Mouse (Mus musculus) midbrain, embryonic 14.5 days (tissue): ENCODE data around the gene Prss34. TPM values are rescaled to one million over a fixed set of nuclear protein-coding genes. Genes with fewer than 3 reads are reported as not detected.

Experiments
- ATAC-seq: fragments of 200-750 bp; cut with Nextera tagmentation; 2 replicates; pipeline ENCODE4 v1.8.0; 2017; ENCODE audit warnings: moderate number of reproducible peaks, moderate library complexity; ENCODE audit not compliant: low FRiP score, low TSS enrichment
- DNase-seq: peaks from one replicate; pipeline ENCODE4 v3.0.0-alpha.2; 2015
- H3K27ac ChIP-seq: fragments of 300-500 bp; sonication (generic); replicated peaks from 2 replicates; pipeline ENCODE4 v1.5.1; 2014; ENCODE audit warnings: mild to moderate bottlenecking, low read depth, low read length, moderate library complexity
- H3K27me3 ChIP-seq: fragments of 300-500 bp; sonication (generic); 2 replicates; pipeline ENCODE4 v1.6.1; 2014; ENCODE audit warnings: low read length, control low read depth, mixed read lengths; ENCODE audit not compliant: control insufficient read depth, insufficient read depth
- H3K36me3 ChIP-seq: fragments of 300-500 bp; sonication (generic); 2 replicates; pipeline ENCODE4 v1.6.1; 2014; ENCODE audit warnings: low read length, control low read depth; ENCODE audit not compliant: control insufficient read depth, insufficient read depth
- H3K4me1 ChIP-seq: fragments of 300-500 bp; sonication (generic); 2 replicates; pipeline ENCODE4 v1.6.1; 2014; ENCODE audit warnings: mild to moderate bottlenecking, antibody characterized with exemption, low read length, control low read depth; ENCODE audit not compliant: control insufficient read depth, insufficient read depth
- H3K4me2 ChIP-seq: fragments of 300-500 bp; sonication (generic); 2 replicates; pipeline ENCODE4 v1.6.1; 2014; ENCODE audit warnings: mild to moderate bottlenecking, low read length, moderate library complexity
- H3K4me3 ChIP-seq: fragments of 300-500 bp; sonication (generic); replicated peaks from 2 replicates; pipeline ENCODE4 v1.5.1; 2014; ENCODE audit warnings: low read depth, low read length
- H3K9ac ChIP-seq: fragments of 300-500 bp; sonication (generic); replicated peaks from 2 replicates; pipeline ENCODE4 v1.6.1; 2014; ENCODE audit warnings: mild to moderate bottlenecking, low read length, moderate library complexity
- H3K9me3 ChIP-seq: fragments of 300-500 bp; sonication (generic); 2 replicates; pipeline ENCODE4 v1.6.1; 2016; ENCODE audit warnings: low read length, control low read depth, mixed read lengths; ENCODE audit not compliant: control insufficient read depth
- WGBS: fragments of 180-500 bp; shearing (Covaris S2); extraction: QIAGEN DNeasy Blood & Tissue Kit; methylation state at CpG from one replicate; pipeline ENCODE4 v1.1.7; 2014; 5-methylcytosine and 5-hydroxymethylcytosine counted together
- polyA plus RNA-seq: library from polyadenylated mRNA; unstranded; fragments of >200 nt; fragmentation: Nextera tagmentation; extraction: Ambion mirVana; gene quantifications from 2 replicates; pipeline ENCODE4 v1.2.1, GENCODE M21; 2014

Prss34 gene
- polyA plus RNA-seq, 1 experiment from 2014 or later = not detected

GRCm38 (mm10) chr17:25333943-25334342 is 35.7 kb downstream of the Prss34 start:
- DNase-seq (peak; percentile 90), ATAC-seq (no peak)
- H3K4me2 ChIP-seq = no peak overlapping the region
- no peaks in the 10 kb centered on the region for H3K36me3 ChIP-seq
- no peak overlapping the region for H3K4me3 ChIP-seq
- no peak overlapping the region for H3K27ac ChIP-seq
- H3K9ac ChIP-seq = no peak overlapping the region
- under 1% methylated on average over 8 of the region's 8 CpGs for WGBS
- no peaks in the 10 kb centered on the region for H3K27me3 ChIP-seq
- H3K4me1 ChIP-seq = no peaks in the 10 kb centered on the region
- no peaks in the 10 kb centered on the region for H3K9me3 ChIP-seq

GRCm38 (mm10) chr17:25338218-25338617 is 40.0 kb downstream of the Prss34 start:
- Histone ChIP-seq H3K4me2 (no peak overlapping the region), H3K4me1 (no peaks in the 10 kb centered on the region), H3K4me3 (no peak overlapping the region), H3K9me3 (no peaks in the 10 kb centered on the region), H3K27ac (no peak overlapping the region), H3K27me3 (no peaks in the 10 kb centered on the region), H3K36me3 (no peaks in the 10 kb centered on the region), H3K9ac (no peak overlapping the region)
- ATAC-seq = no peak
- DNase-seq = no peak
- 88% methylated on average over 4 of the region's 4 CpGs for WGBS

- Histone ChIP-seq H3K9ac (no peak overlapping the region), H3K27ac (no peak overlapping the region), H3K9me3 (no peaks in the 10 kb centered on the region), H3K36me3 (no peaks in the 10 kb centered on the region), H3K4me3 (no peak overlapping the region), H3K4me1 (no peaks in the 10 kb centered on the region), H3K27me3 (no peaks in the 10 kb centered on the region), H3K4me2 (no peak overlapping the region)
- DNase-seq = no peak
- 82% methylated on average over 6 of the region's 6 CpGs for WGBS
- ATAC-seq = no peak
These were observed 41.8 kb downstream of the Prss34 start for GRCm38 (mm10) chr17:25340003-25340402.

- H3K9ac ChIP-seq = no peak overlapping the region
- no peak overlapping the region for H3K4me2 ChIP-seq
- DNase-seq (no peak), ATAC-seq (no peak)
- no peak overlapping the region for H3K4me3 ChIP-seq
- 64% methylated on average over 3 of the region's 3 CpGs for WGBS
- H3K36me3 ChIP-seq = no peaks in the 10 kb centered on the region
- no peaks in the 10 kb centered on the region for H3K4me1 ChIP-seq
- no peak overlapping the region for H3K27ac ChIP-seq
- no peaks in the 10 kb centered on the region for H3K27me3 ChIP-seq
- no peaks in the 10 kb centered on the region for H3K9me3 ChIP-seq
These were observed 43.3 kb downstream of the Prss34 start for GRCm38 (mm10) chr17:25341490-25341889.

GRCm38 (mm10) chr17:25345462-25345861 is 47.3 kb downstream of the Prss34 start, which contains the start of gene Tpsab1:
Tpsab1 (minus strand) TSS chr17:25345562.
- H3K36me3 ChIP-seq = no peaks in the 10 kb centered on the region
- H3K4me3 ChIP-seq = no peak within 1 kb of the TSS
- no peak for DNase-seq
- H3K27me3 ChIP-seq = no peaks in the 10 kb centered on the region
- WGBS = 93% methylated on average over 4 of the region's 4 CpGs
- H3K9me3 ChIP-seq = no peaks in the 10 kb centered on the region
- H3K9ac ChIP-seq = no peak within 1 kb of the TSS
- H3K4me2 ChIP-seq = no peak within 1 kb of the TSS
- no peaks in the 10 kb centered on the region for H3K4me1 ChIP-seq
- ATAC-seq = no peak
- no peak within 1 kb of the TSS for H3K27ac ChIP-seq

Other genes starting within 250 kb of the Prss34 start
- 6.5 and 10.8 TPM in 2 replicates for gene Tmem204, start 214.8 kb upstream of the Prss34 start, polyA plus RNA-seq
- gene Telo2, start 182.4 kb upstream of the Prss34 start, polyA plus RNA-seq = 34.1 and 34.4 TPM in 2 replicates
- gene Ptx4, start 177.6 kb upstream of the Prss34 start, polyA plus RNA-seq = not detected in 2 replicates
- gene Clcn7, start 165.0 kb upstream of the Prss34 start, polyA plus RNA-seq = 26.3 and 29.9 TPM in 2 replicates
- not detected in 2 replicates for gene Ccdc154, start 135.9 kb upstream of the Prss34 start, polyA plus RNA-seq
- gene Gm38655, start 122.9 kb upstream of the Prss34 start, polyA plus RNA-seq = not detected in 2 replicates
- 33.6 and 34.3 TPM in 2 replicates for gene BC003965, start 113.8 kb upstream of the Prss34 start, polyA plus RNA-seq
- gene Unkl, start 110.0 kb upstream of the Prss34 start, polyA plus RNA-seq = 9.2 and 9.5 TPM in 2 replicates
- 79.0 and 83.9 TPM in 2 replicates for gene Gnptg, start 58.3 kb upstream of the Prss34 start, polyA plus RNA-seq
- 52.1 and 56.9 TPM in 2 replicates for gene Tsr3, start 58.2 kb upstream of the Prss34 start, polyA plus RNA-seq
- 11.6 and 17.7 TPM in 2 replicates for gene Baiap3, start 42.0 kb upstream of the Prss34 start, polyA plus RNA-seq
- gene Ube2i, start 23.8 kb upstream of the Prss34 start, polyA plus RNA-seq = 505 and 564 TPM in 2 replicates
- not detected in 2 replicates for gene Prss28, start 10.3 kb downstream of the Prss34 start, polyA plus RNA-seq
- not detected in 2 replicates for gene Prss29, start 20.3 kb downstream of the Prss34 start, polyA plus RNA-seq
- gene Tpsab1, start 47.2 kb downstream of the Prss34 start, polyA plus RNA-seq = not detected in 2 replicates
- gene Tpsb2, start 67.9 kb downstream of the Prss34 start, polyA plus RNA-seq = 0.20 TPM in 1 of 2 replicates, not detected in the other
- gene Tpsg1, start 70.9 kb downstream of the Prss34 start, polyA plus RNA-seq = 0.61 and 1.2 TPM in 2 replicates
- 11.3 and 15.0 TPM in 2 replicates for gene Cacna1h, start 135.4 kb downstream of the Prss34 start, polyA plus RNA-seq
- 0.46 and 0.50 TPM in 2 replicates for gene Tekt4, start 156.2 kb downstream of the Prss34 start, polyA plus RNA-seq
- gene Sstr5, start 198.9 kb downstream of the Prss34 start, polyA plus RNA-seq = 0.36 and 0.61 TPM in 2 replicates